Mouse (Mus musculus): ENCODE measurements around the gene Wdfy1. TPM values are rescaled to one million over a fixed set of nuclear protein-coding genes. Genes with fewer than 3 reads are reported as not detected.

Wdfy1 gene
- 11.0 TPM for polyA plus RNA-seq (2014; fragmentation: Illumina TruSeq; extraction: RNeasy Lipid Tissue Mini Kit (QIAGEN cat#74804); ENCODE audit: low read depth, low replicate concordance)

GRCm38 (mm10) chr1:79775927-79776458 is at the start of gene Wdfy1, which contains the start of gene Mrpl44:
TSS of gene Wdfy1 (minus strand) at chr1:79776143.
TSS of gene Mrpl44 (plus strand) at chr1:79776018.

GRCm38 (mm10) chr1:79671543-79672337 is 104.2 kb downstream of the Wdfy1 start, which contains the start of gene Ap1s3:
TSS of gene Ap1s3 (minus strand) at chr1:79671972.

Other genes with a start within 250 kb of the Wdfy1 start
- 1.9 TPM for gene Ap1s3, start 104.2 kb downstream of the Wdfy1 start, polyA plus RNA-seq (2014; fragmentation: Illumina TruSeq; extraction: RNeasy Lipid Tissue Mini Kit (QIAGEN cat#74804); ENCODE audit: low read depth, low replicate concordance)
- 11.4 TPM for gene Mrpl44, start 125 bp downstream of the Wdfy1 start, polyA plus RNA-seq (2014; fragmentation: Illumina TruSeq; extraction: RNeasy Lipid Tissue Mini Kit (QIAGEN cat#74804); ENCODE audit: low read depth, low replicate concordance)
- 4.1 TPM for gene Serpine2, start 85.0 kb upstream of the Wdfy1 start, polyA plus RNA-seq (2014; fragmentation: Illumina TruSeq; extraction: RNeasy Lipid Tissue Mini Kit (QIAGEN cat#74804); ENCODE audit: low read depth, low replicate concordance)